Mouse (Mus musculus) intestine, embryonic 14.5 days (tissue): Measurements from ENCODE around the gene Dhx36. TPM values are rescaled to one million over a fixed set of nuclear protein-coding genes. Genes with fewer than 3 reads are reported as not detected.

ENCODE experiments used
- polyA plus RNA-seq: library from polyadenylated mRNA; unstranded; fragments of >200 nt; fragmentation: Nextera tagmentation; extraction: Ambion mirVana; gene quantifications from 2 replicates; pipeline ENCODE4 v1.2.1, GENCODE M21; 2014

The Dhx36 gene
- polyA plus RNA-seq, 1 experiment from 2014 or later: 34.2 TPM

Other genes with a start within 250 kb of the Dhx36 start
- gene Arhgef26, start 168.7 kb downstream of the Dhx36 start, polyA plus RNA-seq: 14.6 and 15.7 TPM in 2 replicates
- 0.11 TPM in 1 of 2 replicates, not detected in the other for gene Gpr149, start 98.1 kb upstream of the Dhx36 start, polyA plus RNA-seq